Mouse (Mus musculus): Measurements from ENCODE around the gene Tlr3. TPM values are rescaled to one million over a fixed set of nuclear protein-coding genes. Genes with fewer than 3 reads are reported as not detected.

Gene Tlr3
- polyA plus RNA-seq (2015; fragmentation: Nextera tagmentation; extraction: Ambion mirVana) = 3.3 and 3.9 TPM in 2 replicates

DNA sequence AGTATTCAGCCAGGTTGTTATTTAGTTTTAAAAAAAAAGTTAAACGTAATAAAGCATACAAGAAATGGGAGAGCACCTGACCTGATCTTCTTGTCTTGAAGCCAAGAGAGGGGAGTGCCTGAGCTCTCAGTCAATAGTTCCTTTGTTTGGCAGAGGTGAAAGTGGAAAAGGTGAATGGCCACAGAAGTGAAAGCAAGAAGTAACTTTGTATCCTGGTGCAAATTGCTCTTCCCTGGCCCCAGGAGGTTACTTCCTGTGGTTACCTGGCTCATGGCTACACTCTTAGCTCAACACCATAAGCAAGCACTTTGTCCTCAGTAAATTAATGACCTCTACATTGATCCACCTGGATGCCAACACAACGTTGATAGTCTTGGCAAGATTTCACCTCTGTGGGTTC lies at the start of gene Tlr3:
Tlr3 (minus strand) TSS at position 199 of the 400 bp plus-strand sequence.
- 35% methylated on average over 2 of the region's 2 CpGs for WGBS
- no peaks in the 10 kb centered on the region for H3K27me3 ChIP-seq (ENCODE audit: control insufficient read depth, insufficient read depth, low read length)
- peak within 1 kb of the TSS; percentile 88 for H3K27ac ChIP-seq (ENCODE audit: low read length)
- peak within 1 kb of the TSS; percentile 61 for H3K4me3 ChIP-seq (replicated peaks; ENCODE audit: low read length)
- ATAC-seq (ENCODE audit: insufficient read depth, low FRiP score) = peak; percentile 42; the same call in 1 of the 2 replicates
- no peaks in the 10 kb centered on the region for H3K4me1 ChIP-seq (ENCODE audit: control insufficient read depth, insufficient read depth, low read length)
- H3K9me3 ChIP-seq (replicated peaks; ENCODE audit: control insufficient read depth, low read length) = no peaks in the 10 kb centered on the region
- peak within 1 kb of the TSS; percentile 62 for H3K4me2 ChIP-seq (ENCODE audit: low read depth, low read length)
- no peaks in the 10 kb centered on the region for H3K36me3 ChIP-seq (ENCODE audit: control insufficient read depth, insufficient read depth, low read length)
- H3K9ac ChIP-seq (ENCODE audit: low read length) = peak within 1 kb of the TSS; percentile 75

DNA sequence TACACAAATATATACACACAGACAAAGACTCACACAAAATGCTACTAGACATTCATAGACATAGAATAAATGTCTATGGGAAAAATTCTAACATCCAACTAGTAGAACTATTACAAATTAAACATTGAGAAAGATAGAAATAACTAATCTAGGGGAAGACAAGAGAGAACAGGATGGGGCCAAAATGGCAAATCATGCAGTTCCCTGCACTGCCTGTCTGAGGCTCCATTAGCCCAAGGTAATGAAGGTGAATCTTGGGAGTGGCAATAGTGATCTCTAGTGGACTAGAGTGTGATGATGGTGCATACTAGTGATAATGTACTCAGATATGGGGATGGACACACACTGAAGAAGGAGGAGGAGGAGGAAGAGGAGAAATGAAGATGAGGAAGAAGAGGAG lies 47.0 kb upstream of the Tlr3 start:
- H3K4me2 ChIP-seq (ENCODE audit: low read depth, low read length) = no peak overlapping the region

DNA sequence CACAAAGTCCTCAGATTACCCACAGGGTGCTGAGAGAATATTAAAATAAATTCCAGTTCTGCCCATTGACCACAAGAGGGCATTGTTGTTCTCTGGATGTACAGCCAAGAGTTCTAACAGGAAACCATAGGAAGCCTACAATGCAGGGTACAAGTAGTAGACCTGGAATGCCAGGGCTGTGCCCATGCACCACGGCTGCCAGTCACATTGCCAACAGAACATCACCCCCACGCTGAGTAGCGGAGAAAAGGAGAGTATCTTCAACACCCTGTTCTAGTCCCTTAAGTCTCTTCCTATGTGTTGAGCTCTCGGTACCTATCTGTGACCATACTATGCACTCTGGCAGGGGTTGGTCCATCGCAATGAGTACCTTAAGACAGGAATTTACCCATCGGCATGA lies 43.5 kb upstream of the Tlr3 start:
- Histone ChIP-seq H3K27ac (ENCODE audit: low read length) (no peak overlapping the region), H3K4me3 (replicated peaks; ENCODE audit: low read length) (no peak overlapping the region)
- 62% methylated on average over 6 of the region's 6 CpGs for WGBS

More for the DNA sequence above, 47.0 kb upstream of the Tlr3 start:
- Histone ChIP-seq H3K27me3 (ENCODE audit: control insufficient read depth, insufficient read depth, low read length) (no peaks in the 10 kb centered on the region), H3K4me3 (replicated peaks; ENCODE audit: low read length) (no peak overlapping the region), H3K9me3 (replicated peaks; ENCODE audit: control insufficient read depth, low read length) (0 out of 2 replicates have a peak, but pooled peaks cover 2% of the 10 kb centered on the region), H3K36me3 (ENCODE audit: control insufficient read depth, insufficient read depth, low read length) (no peaks in the 10 kb centered on the region), H3K4me1 (ENCODE audit: control insufficient read depth, insufficient read depth, low read length) (no peaks in the 10 kb centered on the region), H3K27ac (ENCODE audit: low read length) (no peak overlapping the region), H3K9ac (ENCODE audit: low read length) (no peak overlapping the region)
- ATAC-seq (ENCODE audit: insufficient read depth, low FRiP score) = no peak

DNA sequence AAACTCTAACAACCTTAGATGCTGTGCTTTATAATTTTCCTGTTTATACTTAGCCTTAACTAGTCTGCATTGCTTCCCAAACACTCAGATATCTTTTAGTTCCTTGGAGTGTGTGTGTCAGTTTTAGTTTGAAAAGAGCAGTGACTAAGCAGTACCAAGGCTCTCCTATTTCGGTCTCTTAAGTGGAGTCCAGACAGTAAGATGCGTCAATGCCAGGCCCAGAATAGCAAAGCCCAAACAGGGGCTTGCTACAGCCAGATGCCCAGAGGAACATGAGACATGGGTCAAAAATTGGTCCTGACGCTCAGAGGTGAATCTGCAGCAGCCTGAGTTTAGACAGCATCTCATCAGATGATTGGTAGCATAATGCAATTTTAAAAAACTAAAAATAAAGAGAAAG lies 41.2 kb upstream of the Tlr3 start:
- Histone ChIP-seq H3K36me3 (ENCODE audit: control insufficient read depth, insufficient read depth, low read length) (no peaks in the 10 kb centered on the region), H3K27me3 (ENCODE audit: control insufficient read depth, insufficient read depth, low read length) (no peaks in the 10 kb centered on the region), H3K4me2 (ENCODE audit: low read depth, low read length) (no peak overlapping the region), H3K27ac (ENCODE audit: low read length) (no peak overlapping the region), H3K9me3 (replicated peaks; ENCODE audit: control insufficient read depth, low read length) (0 out of 2 replicates have a peak, but pooled peaks cover 2% of the 10 kb centered on the region), H3K4me3 (replicated peaks; ENCODE audit: low read length) (no peak overlapping the region), H3K9ac (ENCODE audit: low read length) (no peak overlapping the region), H3K4me1 (ENCODE audit: control insufficient read depth, insufficient read depth, low read length) (no peaks in the 10 kb centered on the region)
- WGBS = 71% methylated on average over 3 of the region's 3 CpGs
- no peak for ATAC-seq (ENCODE audit: insufficient read depth, low FRiP score)

More for the DNA sequence above, 43.5 kb upstream of the Tlr3 start:
- Histone ChIP-seq H3K4me2 (ENCODE audit: low read depth, low read length) (no peak overlapping the region), H3K4me1 (ENCODE audit: control insufficient read depth, insufficient read depth, low read length) (no peaks in the 10 kb centered on the region), H3K9ac (ENCODE audit: low read length) (no peak overlapping the region), H3K27me3 (ENCODE audit: control insufficient read depth, insufficient read depth, low read length) (no peaks in the 10 kb centered on the region), H3K36me3 (ENCODE audit: control insufficient read depth, insufficient read depth, low read length) (no peaks in the 10 kb centered on the region), H3K9me3 (replicated peaks; ENCODE audit: control insufficient read depth, low read length) (0 out of 2 replicates have a peak, but pooled peaks cover 2% of the 10 kb centered on the region)
- ATAC-seq (ENCODE audit: insufficient read depth, low FRiP score) = peak; percentile 25; the same call in 1 of the 2 replicates

DNA sequence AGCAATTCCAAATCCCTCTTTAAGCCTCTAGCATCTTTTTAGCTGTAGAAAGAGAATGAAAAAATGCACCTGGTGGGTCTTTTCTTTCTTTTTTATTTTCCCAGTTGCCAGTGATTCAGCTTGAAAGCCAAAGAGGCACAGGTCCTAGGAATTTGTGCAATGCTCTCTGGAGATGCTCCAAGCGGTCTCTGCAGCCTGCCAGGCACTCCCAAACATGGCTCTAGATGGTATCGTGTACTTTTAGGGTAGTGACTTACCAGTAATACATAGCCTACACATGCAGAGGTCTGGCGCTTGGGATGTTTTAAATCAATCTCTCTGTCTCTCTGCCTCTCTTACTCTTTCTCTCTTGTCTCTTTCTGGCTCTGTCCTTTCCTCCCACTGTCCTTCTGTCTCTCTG lies 38.0 kb upstream of the Tlr3 start:
- Histone ChIP-seq H3K36me3 (ENCODE audit: control insufficient read depth, insufficient read depth, low read length) (no peaks in the 10 kb centered on the region), H3K9ac (ENCODE audit: low read length) (no peak overlapping the region), H3K4me1 (ENCODE audit: control insufficient read depth, insufficient read depth, low read length) (no peaks in the 10 kb centered on the region), H3K27ac (ENCODE audit: low read length) (peak overlapping the region; percentile 78), H3K27me3 (ENCODE audit: control insufficient read depth, insufficient read depth, low read length) (no peaks in the 10 kb centered on the region), H3K4me3 (replicated peaks; ENCODE audit: low read length) (no peak overlapping the region), H3K4me2 (ENCODE audit: low read depth, low read length) (no peak overlapping the region), H3K9me3 (replicated peaks; ENCODE audit: control insufficient read depth, low read length) (no peaks in the 10 kb centered on the region)
- ATAC-seq (ENCODE audit: insufficient read depth, low FRiP score) = peak; percentile 80; the same call in 1 of the 2 replicates
- WGBS = 68% methylated on average over 3 of the region's 3 CpGs

DNA sequence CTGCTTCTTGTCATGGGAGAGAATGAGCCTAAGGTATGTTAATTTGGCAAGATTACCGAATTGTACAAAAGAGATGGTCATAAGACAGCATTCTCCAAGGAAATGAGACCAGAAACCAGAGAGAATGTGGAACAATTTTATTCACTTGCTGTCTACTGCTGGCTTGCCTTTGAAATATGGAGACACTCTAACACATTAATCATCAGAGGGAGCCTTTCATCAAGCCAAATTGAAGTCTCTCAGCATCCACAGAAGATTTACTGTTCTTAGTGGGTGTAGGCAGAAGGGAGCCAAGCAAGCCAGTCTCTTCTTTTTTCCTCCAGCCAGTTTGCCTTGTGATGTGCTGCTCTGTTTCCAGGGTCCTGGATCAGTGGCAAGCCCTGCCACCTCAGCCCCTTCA lies 37.4 kb upstream of the Tlr3 start:
- ATAC-seq (ENCODE audit: insufficient read depth, low FRiP score) = no peak; the same call in 1 of the 2 replicates
- Histone ChIP-seq H3K4me2 (ENCODE audit: low read depth, low read length) (no peak overlapping the region), H3K4me3 (replicated peaks; ENCODE audit: low read length) (no peak overlapping the region), H3K9me3 (replicated peaks; ENCODE audit: control insufficient read depth, low read length) (no peaks in the 10 kb centered on the region), H3K27ac (ENCODE audit: low read length) (peak overlapping the region; percentile 78), H3K36me3 (ENCODE audit: control insufficient read depth, insufficient read depth, low read length) (no peaks in the 10 kb centered on the region), H3K27me3 (ENCODE audit: control insufficient read depth, insufficient read depth, low read length) (no peaks in the 10 kb centered on the region), H3K9ac (ENCODE audit: low read length) (no peak overlapping the region), H3K4me1 (ENCODE audit: control insufficient read depth, insufficient read depth, low read length) (no peaks in the 10 kb centered on the region)
- 62% methylated on average over 1 of the region's 1 CpGs for WGBS

DNA sequence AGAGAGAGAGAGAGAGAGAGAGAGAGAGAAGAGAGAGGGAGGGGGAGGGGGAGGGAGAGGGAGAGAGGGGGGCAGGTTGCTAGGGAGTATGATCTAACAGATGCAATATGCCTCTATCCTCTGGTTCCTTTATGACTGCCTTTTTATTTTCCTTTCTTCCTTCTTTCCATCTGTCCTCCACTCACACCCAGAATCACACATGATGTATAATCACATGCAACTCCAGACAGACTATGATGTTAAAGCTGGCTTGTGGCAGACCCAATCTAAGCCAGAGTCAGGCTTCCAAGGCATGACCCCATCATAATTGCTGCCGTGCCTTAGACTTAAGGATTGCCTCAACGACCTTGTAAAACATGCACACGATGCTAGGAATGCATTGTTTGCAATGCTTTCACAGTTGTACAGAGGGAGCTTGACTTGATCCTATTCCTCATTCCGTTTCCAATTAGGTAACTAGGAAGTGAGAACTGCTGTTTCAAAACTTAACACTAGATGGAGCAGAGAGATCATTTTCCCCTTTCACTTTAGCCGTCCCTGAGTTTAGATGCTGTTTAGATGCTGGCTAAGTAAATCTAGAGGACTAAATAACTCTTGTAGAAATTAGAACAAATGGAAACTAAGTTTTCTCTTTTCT lies 28.1 kb upstream of the Tlr3 start:
- Histone ChIP-seq H3K9me3 (replicated peaks; ENCODE audit: control insufficient read depth, low read length) (no peaks in the 10 kb centered on the region), H3K9ac (ENCODE audit: low read length) (no peak overlapping the region), H3K36me3 (ENCODE audit: control insufficient read depth, insufficient read depth, low read length) (no peaks in the 10 kb centered on the region), H3K4me3 (replicated peaks; ENCODE audit: low read length) (no peak overlapping the region), H3K27ac (ENCODE audit: low read length) (no peak overlapping the region), H3K27me3 (ENCODE audit: control insufficient read depth, insufficient read depth, low read length) (no peaks in the 10 kb centered on the region), H3K4me2 (ENCODE audit: low read depth, low read length) (no peak overlapping the region), H3K4me1 (ENCODE audit: control insufficient read depth, insufficient read depth, low read length) (no peaks in the 10 kb centered on the region; the same call in 1 of the 2 replicates)
- WGBS = 4% methylated on average over 5 of the region's 5 CpGs
- no peak for ATAC-seq (ENCODE audit: insufficient read depth, low FRiP score)

DNA sequence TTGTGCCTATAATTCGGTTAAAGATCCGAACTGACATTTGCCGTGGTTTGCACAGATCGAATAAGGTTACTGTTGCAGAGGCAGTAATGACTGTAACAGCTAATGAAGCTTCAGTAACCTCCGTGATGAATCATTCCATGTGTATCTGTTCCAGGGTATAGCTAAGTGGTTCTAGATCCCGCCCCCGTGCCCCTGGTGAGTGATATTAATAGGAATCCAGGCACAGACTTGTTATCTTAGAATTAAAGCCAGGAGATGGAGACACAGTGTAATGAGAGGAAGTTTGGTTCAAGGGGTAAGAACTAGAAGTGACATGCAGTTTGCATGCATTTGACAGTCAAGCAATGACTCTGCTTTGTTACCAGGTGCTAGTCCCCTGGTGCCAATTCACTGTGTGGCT lies 9.3 kb upstream of the Tlr3 start:
- 87% methylated on average over 7 of the region's 7 CpGs for WGBS
- Histone ChIP-seq H3K9me3 (replicated peaks; ENCODE audit: control insufficient read depth, low read length) (no peaks in the 10 kb centered on the region), H3K4me1 (ENCODE audit: control insufficient read depth, insufficient read depth, low read length) (no peaks in the 10 kb centered on the region), H3K27me3 (ENCODE audit: control insufficient read depth, insufficient read depth, low read length) (no peaks in the 10 kb centered on the region), H3K36me3 (ENCODE audit: control insufficient read depth, insufficient read depth, low read length) (no peaks in the 10 kb centered on the region), H3K9ac (ENCODE audit: low read length) (no peak overlapping the region), H3K4me3 (replicated peaks; ENCODE audit: low read length) (no peak overlapping the region), H3K27ac (ENCODE audit: low read length) (no peak overlapping the region), H3K4me2 (ENCODE audit: low read depth, low read length) (no peak overlapping the region)
- ATAC-seq (ENCODE audit: insufficient read depth, low FRiP score) = no peak

DNA sequence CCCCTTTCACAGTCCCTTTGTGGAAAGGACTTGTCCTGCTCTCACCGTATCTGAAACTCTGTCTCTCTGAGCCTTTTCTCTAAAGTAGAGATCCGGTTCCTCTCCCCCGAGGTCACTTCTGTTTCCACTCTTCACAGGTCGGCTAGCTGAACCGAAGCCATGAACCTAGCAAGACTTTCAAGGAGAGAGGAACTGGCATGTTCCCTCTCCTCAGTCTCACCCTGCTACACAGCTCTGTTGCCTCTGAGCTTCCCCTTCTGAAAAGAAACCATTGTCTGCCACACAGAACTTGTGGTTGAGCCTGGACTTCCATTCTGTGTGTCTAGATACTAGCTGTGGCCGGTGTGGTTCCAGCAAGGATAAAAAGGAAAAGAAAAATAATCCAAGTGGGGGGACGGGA lies 4.1 kb upstream of the Tlr3 start:
- no peak for ATAC-seq (ENCODE audit: insufficient read depth, low FRiP score)
- Histone ChIP-seq H3K9ac (ENCODE audit: low read length) (no peak overlapping the region), H3K36me3 (ENCODE audit: control insufficient read depth, insufficient read depth, low read length) (no peaks in the 10 kb centered on the region), H3K27me3 (ENCODE audit: control insufficient read depth, insufficient read depth, low read length) (no peaks in the 10 kb centered on the region), H3K9me3 (replicated peaks; ENCODE audit: control insufficient read depth, low read length) (no peaks in the 10 kb centered on the region), H3K27ac (ENCODE audit: low read length) (no peak overlapping the region), H3K4me3 (replicated peaks; ENCODE audit: low read length) (no peak overlapping the region), H3K4me2 (ENCODE audit: low read depth, low read length) (no peak overlapping the region), H3K4me1 (ENCODE audit: control insufficient read depth, insufficient read depth, low read length) (no peaks in the 10 kb centered on the region)
- 75% methylated on average over 7 of the region's 7 CpGs for whole genome bisulfite sequencing
